Mouse (Mus musculus) heart, embryonic 13.5 days (tissue): ENCODE data around the gene Nabp2. TPM values are rescaled to one million over a fixed set of nuclear protein-coding genes. Genes with fewer than 3 reads are reported as not detected.

Source experiments
- microRNA-seq: library from miRNA; unstranded; fragments of <30 nt; microRNA quantifications from one replicate; pipeline ENCODE4, GENCODE M21; 2016
- polyA plus RNA-seq: library from polyadenylated mRNA; unstranded; fragments of >200 nt; fragmentation: Nextera tagmentation; extraction: Ambion mirVana; gene quantifications from 2 replicates; pipeline ENCODE4 v1.2.1, GENCODE M21; 2015

Gene Nabp2
- polyA plus RNA-seq, 1 experiment from 2014 or later = 58.0 TPM

Small RNA genes lying within 50 kb of the gene (microRNA-seq; reads per million reads assigned to microRNA genes)
- not detected for gene Gm25361
- not detected for gene Gm26308
- gene Mir6914 = not detected
- gene Mir6915 = 1.6 reads per million
- gene Mir8105 = not detected

Other genes starting within 250 kb of the Nabp2 start
- gene Rbms2, start 231.2 kb downstream of the Nabp2 start, polyA plus RNA-seq = 35.4 and 37.3 TPM in 2 replicates
- gene Gls2, start 217.0 kb downstream of the Nabp2 start, polyA plus RNA-seq = 0.53 and 0.96 TPM in 2 replicates
- gene Spryd4, start 199.7 kb downstream of the Nabp2 start, polyA plus RNA-seq = 40.7 and 40.8 TPM in 2 replicates
- not detected in 2 replicates for gene Mip, start 185.7 kb downstream of the Nabp2 start, polyA plus RNA-seq
- gene Timeless, start 179.4 kb downstream of the Nabp2 start, polyA plus RNA-seq = 32.2 and 34.0 TPM in 2 replicates
- 0.10 and 0.17 TPM in 2 replicates for gene Apon, start 157.4 kb downstream of the Nabp2 start, polyA plus RNA-seq
- 0.27 and 1.7 TPM in 2 replicates for gene Apof, start 142.8 kb downstream of the Nabp2 start, polyA plus RNA-seq
- 9.7 and 9.8 TPM in 2 replicates for gene Stat2, start 140.9 kb downstream of the Nabp2 start, polyA plus RNA-seq
- gene Il23a, start 112.7 kb downstream of the Nabp2 start, polyA plus RNA-seq = 1.8 and 2.6 TPM in 2 replicates
- 24.9 and 25.7 TPM in 2 replicates for gene Pan2, start 108.2 kb downstream of the Nabp2 start, polyA plus RNA-seq
- gene Cnpy2, start 89.0 kb downstream of the Nabp2 start, polyA plus RNA-seq = 193 and 228 TPM in 2 replicates
- 396 and 409 TPM in 2 replicates for gene Cs, start 73.8 kb downstream of the Nabp2 start, polyA plus RNA-seq
- 11.8 and 12.6 TPM in 2 replicates for gene Coq10a, start 42.5 kb downstream of the Nabp2 start, polyA plus RNA-seq
- gene Ankrd52, start 34.4 kb downstream of the Nabp2 start, polyA plus RNA-seq = 8.8 and 9.4 TPM in 2 replicates
- gene Slc39a5, start 10.3 kb downstream of the Nabp2 start, polyA plus RNA-seq = 0.12 and 1.5 TPM in 2 replicates
- gene Rnf41, start 165 bp upstream of the Nabp2 start, polyA plus RNA-seq = 26.8 and 27.0 TPM in 2 replicates
- gene Smarcc2, start 47.8 kb upstream of the Nabp2 start, polyA plus RNA-seq = 55.2 and 57.1 TPM in 2 replicates
- gene Myl6, start 82.7 kb upstream of the Nabp2 start, polyA plus RNA-seq = 1,202 and 1,344 TPM in 2 replicates
- 3.2 and 4.5 TPM in 2 replicates for gene Myl6b, start 87.2 kb upstream of the Nabp2 start, polyA plus RNA-seq
- 17.2 and 17.3 TPM in 2 replicates for gene Esyt1, start 114.4 kb upstream of the Nabp2 start, polyA plus RNA-seq
- 7.6 and 9.4 TPM in 2 replicates for gene Zc3h10, start 136.3 kb upstream of the Nabp2 start, polyA plus RNA-seq
- gene Rpl41, start 137.8 kb upstream of the Nabp2 start, polyA plus RNA-seq = 2,656 and 2,881 TPM in 2 replicates
- gene Pa2g4, start 154.5 kb upstream of the Nabp2 start, polyA plus RNA-seq = 125 and 136 TPM in 2 replicates
- 3.7 and 4.1 TPM in 2 replicates for gene Erbb3, start 178.2 kb upstream of the Nabp2 start, polyA plus RNA-seq
- 455 and 482 TPM in 2 replicates for gene Rps26, start 215.3 kb upstream of the Nabp2 start, polyA plus RNA-seq
- gene Ikzf4, start 234.5 kb upstream of the Nabp2 start, polyA plus RNA-seq = 1.3 TPM in 2 replicates